Mouse (Mus musculus) urinary bladder, adult 2 months (tissue): Measurements from ENCODE around the gene Klhl2. TPM values are rescaled to one million over a fixed set of nuclear protein-coding genes. Genes with fewer than 3 reads are reported as not detected.

ENCODE experiments used
- DNase-seq: peaks from one replicate; pipeline ENCODE4 v3.0.0; 2022; ENCODE audit warnings: low spot score
- polyA plus RNA-seq: library from polyadenylated mRNA; depleted of rRNA; stranded (reverse); fragments of >200 nt; gene quantifications from 2 replicates; pipeline ENCODE4 v1.2.3, GENCODE M21; 2012; rRNA removed

The Klhl2 gene
- polyA plus RNA-seq, 1 experiment: 20.2 TPM

GRCm38 (mm10) chr8:64691591-64692401 is 158.0 kb downstream of the Klhl2 start:
- no peak for DNase-seq

GRCm38 (mm10) chr8:64690845-64691244 is 159.0 kb downstream of the Klhl2 start:
- no peak for DNase-seq

- DNase-seq: no peak
These were observed 159.5 kb downstream of the Klhl2 start for GRCm38 (mm10) chr8:64690306-64690705.

Other genes with a start within 250 kb of the Klhl2 start
- gene Cpe, start 157.0 kb downstream of the Klhl2 start, polyA plus RNA-seq: 114 and 187 TPM in 2 replicates
- gene Msmo1, start 116.2 kb downstream of the Klhl2 start, polyA plus RNA-seq: 61.3 and 88.5 TPM in 2 replicates
- 19.4 and 23.3 TPM in 2 replicates for gene Tmem192, start 97.2 kb upstream of the Klhl2 start, polyA plus RNA-seq
- not detected in 2 replicates for gene Trim75, start 137.8 kb upstream of the Klhl2 start, polyA plus RNA-seq
- gene Trim61, start 168.5 kb upstream of the Klhl2 start, polyA plus RNA-seq: not detected in 2 replicates
- not detected in 2 replicates for gene Trim60, start 168.6 kb upstream of the Klhl2 start, polyA plus RNA-seq
- gene Apela, start 187.3 kb upstream of the Klhl2 start, polyA plus RNA-seq: 0.76 and 0.84 TPM in 2 replicates
- not detected in 2 replicates for gene Gm10663, start 225.0 kb upstream of the Klhl2 start, polyA plus RNA-seq